Mouse (Mus musculus) neural tube, embryonic 13.5 days (tissue): ENCODE measurements around the gene Focad. TPM values are rescaled to one million over a fixed set of nuclear protein-coding genes. Genes with fewer than 3 reads are reported as not detected.

ENCODE experiments used
- ATAC-seq: fragments of 200-750 bp; cut with Nextera tagmentation; 2 replicates; pipeline ENCODE4 v1.8.0; 2017; ENCODE audit warnings: low read depth, mild to moderate bottlenecking, moderate TSS enrichment, moderate library complexity
- H3K27ac ChIP-seq: fragments of 300-500 bp; sonication (generic); replicated peaks from 2 replicates; pipeline ENCODE4 v1.5.1; 2015; ENCODE audit warnings: moderate library complexity, mild to moderate bottlenecking, inconsistent platforms
- H3K27me3 ChIP-seq: fragments of 300-500 bp; sonication (generic); 2 replicates; pipeline ENCODE4 v1.6.1; 2015; ENCODE audit warnings: mild to moderate bottlenecking, inconsistent platforms
- H3K36me3 ChIP-seq: fragments of 300-500 bp; sonication (generic); 2 replicates; pipeline ENCODE4 v1.6.1; 2015; ENCODE audit warnings: mild to moderate bottlenecking, inconsistent platforms
- H3K4me1 ChIP-seq: fragments of 300-500 bp; sonication (generic); replicated peaks from 2 replicates; pipeline ENCODE4 v1.6.1; 2015; ENCODE audit warnings: inconsistent platforms
- H3K4me2 ChIP-seq: fragments of 300-500 bp; sonication (generic); 2 replicates; pipeline ENCODE4 v1.6.1; 2015; ENCODE audit warnings: inconsistent platforms, mild to moderate bottlenecking, moderate library complexity
- H3K4me3 ChIP-seq: fragments of 300-500 bp; sonication (generic); 2 replicates; pipeline ENCODE4 v1.5.1; 2015; ENCODE audit warnings: mild to moderate bottlenecking, inconsistent platforms
- H3K9ac ChIP-seq: fragments of 300-500 bp; sonication (generic); 2 replicates; pipeline ENCODE4 v1.6.1; 2015; ENCODE audit warnings: moderate library complexity, mild to moderate bottlenecking, inconsistent platforms
- H3K9me3 ChIP-seq: fragments of 300-500 bp; sonication (generic); 2 replicates; pipeline ENCODE4 v1.6.1; 2016; ENCODE audit warnings: inconsistent platforms
- WGBS: fragments of 180-500 bp; shearing (Covaris S2); methylation state at CpG from one replicate; pipeline ENCODE4 v1.1.7; 2015; 5-methylcytosine and 5-hydroxymethylcytosine counted together
- polyA plus RNA-seq: library from polyadenylated mRNA; unstranded; fragments of >200 nt; fragmentation: Nextera tagmentation; extraction: Ambion mirVana; gene quantifications from 2 replicates; pipeline ENCODE4 v1.2.1, GENCODE M21; 2015

Gene Focad
- polyA plus RNA-seq, 1 experiment from 2014 or later: 12.3 TPM

GRCm38 (mm10) chr4:88278524-88278923 is 184.1 kb downstream of the Focad start:
- Histone ChIP-seq H3K27ac (no peak overlapping the region), H3K4me2 (no peak overlapping the region), H3K4me3 (no peak overlapping the region), H3K36me3 (no peaks in the 10 kb centered on the region), H3K27me3 (no peaks in the 10 kb centered on the region), H3K4me1 (peaks cover 11% of the 10 kb centered on the region), H3K9me3 (no peaks in the 10 kb centered on the region), H3K9ac (no peak overlapping the region)
- ATAC-seq: no peak
- 91% methylated on average over 2 of the region's 2 CpGs for WGBS

- Histone ChIP-seq H3K9me3 (no peaks in the 10 kb centered on the region), H3K4me1 (peaks cover 8% of the 10 kb centered on the region), H3K4me2 (no peak overlapping the region), H3K4me3 (no peak overlapping the region), H3K9ac (no peak overlapping the region), H3K36me3 (no peaks in the 10 kb centered on the region), H3K27ac (no peak overlapping the region), H3K27me3 (no peaks in the 10 kb centered on the region)
- WGBS: 94% methylated on average over 2 of the region's 2 CpGs
- ATAC-seq: no peak
Measured at GRCm38 (mm10) chr4:88280536-88280935, 186.1 kb downstream of the Focad start.

GRCm38 (mm10) chr4:88295537-88295936 is 201.1 kb downstream of the Focad start:
- Histone ChIP-seq H3K9me3 (no peaks in the 10 kb centered on the region), H3K27ac (peak overlapping the region; percentile 59; the same call in 1 of the 2 replicates), H3K27me3 (no peaks in the 10 kb centered on the region), H3K36me3 (no peaks in the 10 kb centered on the region), H3K9ac (no peak overlapping the region), H3K4me1 (peaks cover 14% of the 10 kb centered on the region), H3K4me3 (no peak overlapping the region), H3K4me2 (no peak overlapping the region)
- ATAC-seq: peak; percentile 38; the same call in 1 of the 2 replicates
- WGBS: 47% methylated on average over 6 of the region's 6 CpGs

- Histone ChIP-seq H3K4me2 (no peak overlapping the region), H3K4me1 (peaks cover 22% of the 10 kb centered on the region), H3K36me3 (no peaks in the 10 kb centered on the region), H3K4me3 (no peak overlapping the region), H3K9ac (no peak overlapping the region), H3K27me3 (no peaks in the 10 kb centered on the region), H3K9me3 (no peaks in the 10 kb centered on the region), H3K27ac (peak overlapping the region; percentile 61)
- no peak for ATAC-seq
- 31% methylated on average over 3 of the region's 3 CpGs for WGBS
Measured at GRCm38 (mm10) chr4:88299551-88299950, 205.1 kb downstream of the Focad start.

GRCm38 (mm10) chr4:88300832-88301621 is 206.6 kb downstream of the Focad start:
- H3K9me3 ChIP-seq: no peaks in the 10 kb centered on the region
- WGBS: 79% methylated on average over 6 of the region's 6 CpGs
- no peak for ATAC-seq

GRCm38 (mm10) chr4:88302291-88302690 is 207.9 kb downstream of the Focad start:
- H3K9ac ChIP-seq: no peak overlapping the region
- H3K4me3 ChIP-seq: no peak overlapping the region
- no peak for ATAC-seq

More at GRCm38 (mm10) chr4:88300832-88301621, 206.6 kb downstream of the Focad start:
- no peak overlapping the region for H3K27ac ChIP-seq
- H3K4me1 ChIP-seq: peaks cover 15% of the 10 kb centered on the region
- H3K36me3 ChIP-seq: no peaks in the 10 kb centered on the region
- H3K9ac ChIP-seq: no peak overlapping the region
- no peaks in the 10 kb centered on the region for H3K27me3 ChIP-seq
- no peak overlapping the region for H3K4me3 ChIP-seq
- H3K4me2 ChIP-seq: no peak overlapping the region

GRCm38 (mm10) chr4:88307691-88308090 is 213.3 kb downstream of the Focad start:
- H3K4me3 ChIP-seq: no peak overlapping the region
- no peaks in the 10 kb centered on the region for H3K9me3 ChIP-seq
- H3K36me3 ChIP-seq: no peaks in the 10 kb centered on the region
- no peak overlapping the region for H3K4me2 ChIP-seq
- H3K4me1 ChIP-seq: no peaks in the 10 kb centered on the region
- 95% methylated on average over 3 of the region's 3 CpGs for WGBS
- no peak for ATAC-seq
- no peak overlapping the region for H3K27ac ChIP-seq
- no peaks in the 10 kb centered on the region for H3K27me3 ChIP-seq
- H3K9ac ChIP-seq: no peak overlapping the region

More at GRCm38 (mm10) chr4:88302291-88302690, 207.9 kb downstream of the Focad start:
- Histone ChIP-seq H3K36me3 (no peaks in the 10 kb centered on the region), H3K9me3 (no peaks in the 10 kb centered on the region), H3K27me3 (no peaks in the 10 kb centered on the region), H3K4me1 (peaks cover 15% of the 10 kb centered on the region), H3K27ac (no peak overlapping the region), H3K4me2 (no peak overlapping the region)

GRCm38 (mm10) chr4:88308342-88309116 is 214.1 kb downstream of the Focad start:
- WGBS: 93% methylated on average over 10 of the region's 10 CpGs
- Histone ChIP-seq H3K9me3 (no peaks in the 10 kb centered on the region), H3K27me3 (no peaks in the 10 kb centered on the region), H3K4me2 (no peak overlapping the region), H3K36me3 (no peaks in the 10 kb centered on the region), H3K9ac (no peak overlapping the region), H3K4me1 (no peaks in the 10 kb centered on the region), H3K4me3 (no peak overlapping the region), H3K27ac (no peak overlapping the region)
- ATAC-seq: no peak

- Histone ChIP-seq H3K4me3 (no peak overlapping the region), H3K4me1 (no peaks in the 10 kb centered on the region), H3K27me3 (no peaks in the 10 kb centered on the region), H3K9ac (no peak overlapping the region), H3K27ac (no peak overlapping the region), H3K9me3 (no peaks in the 10 kb centered on the region), H3K36me3 (no peaks in the 10 kb centered on the region), H3K4me2 (no peak overlapping the region)
- no peak for ATAC-seq
- 57% methylated on average over 2 of the region's 2 CpGs for WGBS
Measured at GRCm38 (mm10) chr4:88309676-88310075, 215.2 kb downstream of the Focad start.

- 89% methylated on average over 3 of the region's 3 CpGs for WGBS
- H3K4me2 ChIP-seq: no peak overlapping the region
- no peak overlapping the region for H3K9ac ChIP-seq
- no peaks in the 10 kb centered on the region for H3K27me3 ChIP-seq
- H3K4me1 ChIP-seq: no peaks in the 10 kb centered on the region
- ATAC-seq: no peak
- no peaks in the 10 kb centered on the region for H3K9me3 ChIP-seq
- H3K36me3 ChIP-seq: no peaks in the 10 kb centered on the region
- no peak overlapping the region for H3K4me3 ChIP-seq
- H3K27ac ChIP-seq: no peak overlapping the region
Measured at GRCm38 (mm10) chr4:88314898-88315297, 220.5 kb downstream of the Focad start.

- Histone ChIP-seq H3K4me1 (no peaks in the 10 kb centered on the region), H3K4me3 (no peak overlapping the region), H3K9ac (no peak overlapping the region), H3K4me2 (no peak overlapping the region), H3K36me3 (no peaks in the 10 kb centered on the region), H3K27ac (no peak overlapping the region), H3K9me3 (no peaks in the 10 kb centered on the region), H3K27me3 (no peaks in the 10 kb centered on the region)
- no peak for ATAC-seq
- 87% methylated on average over 1 of the region's 1 CpGs for WGBS
Measured at GRCm38 (mm10) chr4:88320067-88320466, 225.6 kb downstream of the Focad start.

GRCm38 (mm10) chr4:88325392-88325791 is 231.0 kb downstream of the Focad start:
- H3K9me3 ChIP-seq: no peaks in the 10 kb centered on the region
- H3K9ac ChIP-seq: no peak overlapping the region
- H3K36me3 ChIP-seq: no peaks in the 10 kb centered on the region
- no peaks in the 10 kb centered on the region for H3K27me3 ChIP-seq
- no peaks in the 10 kb centered on the region for H3K4me1 ChIP-seq
- no peak overlapping the region for H3K4me2 ChIP-seq
- 91% methylated on average over 5 of the region's 5 CpGs for WGBS
- no peak overlapping the region for H3K27ac ChIP-seq
- H3K4me3 ChIP-seq: no peak overlapping the region
- no peak for ATAC-seq
